8 mouse cellular contexts compared by ENCODE assay signal in genomic region chr19:29470652-29471051, GRCm38 (mm10). TPM values are rescaled to one million over a fixed set of nuclear protein-coding genes. Genes with fewer than 3 reads are reported as not detected.
DNase-seq lines count a peak whose midpoint lies in the region; ATAC-seq and TF ChIP-seq lines count a peak whose summit lies in the region.
"Had no signal": no experiment of that assay in that cellular context is flagged by ENCODE, and none has a peak within 500 bp of the region (broad histone marks: within the 10 kb centered on the region; RNA-seq: fewer than 3 reads in every experiment).

No protein-coding gene starts in this region.

- ATAC-seq in heart, embryonic 12.5 days (ENCODE audit: insufficient number of reproducible peaks, low FRiP score): no peak
- no peak for ATAC-seq in cerebellum, adult (ENCODE audit: insufficient number of reproducible peaks, low FRiP score, low TSS enrichment)

- no peak for TF ChIP-seq CTCF in bone marrow macrophage, adult 2 months (IDR thresholded peaks at IDR 0.05; ENCODE audit: low read depth, low read length)

- no peaks in the 10 kb centered on the region for H3K9me3 ChIP-seq in heart, embryonic 12.5 days (replicated peaks)

- no peak for TF ChIP-seq POLR2A in bone marrow macrophage, adult 2 months (IDR thresholded peaks at IDR 0.05; ENCODE audit: borderline replicate concordance, low read depth, low read length)

- H3K9ac ChIP-seq in heart, embryonic 12.5 days: no peak overlapping the region

- 18% methylated on average over 4 of the region's 4 CpGs for WGBS in heart, embryonic 12.5 days

- H3K4me3 ChIP-seq in bone marrow macrophage, adult 2 months (ENCODE audit: insufficient read depth, low read length): no peak overlapping the region
- H3K4me3 ChIP-seq in heart, embryonic 12.5 days: no peak overlapping the region

- peak overlapping the region; percentile 94 for H3K27ac ChIP-seq in bone marrow macrophage, adult 2 months (ENCODE audit: insufficient read depth, low read depth, low read length)
- H3K27ac ChIP-seq in heart, embryonic 12.5 days (ENCODE audit: poor library complexity, severe bottlenecking): peak overlapping the region; percentile 91
- H3K27ac ChIP-seq: macrophage had no signal

- H3K36me3 ChIP-seq in heart, embryonic 12.5 days: no peaks in the 10 kb centered on the region

- no peaks in the 10 kb centered on the region for H3K27me3 ChIP-seq in heart, embryonic 12.5 days (replicated peaks)

- peak; percentile 54 for DNase-seq in adipocyte (ENCODE audit: low spot score)
- DNase-seq in kidney, postnatal 36 days: peak; percentile 69 to 83
- DNase-seq in yolk sac, embryonic 10.5 days (ENCODE audit: low spot score): peak; percentile 37
- DNase-seq in layer of hippocampus, postnatal 14 days (ENCODE audit: low spot score in 2 of 2): no peak

- peaks cover 53% of the 10 kb centered on the region for H3K4me1 ChIP-seq in bone marrow macrophage, adult 2 months (ENCODE audit: control insufficient read depth, insufficient read depth, low read length)
- H3K4me1 ChIP-seq in heart, embryonic 12.5 days (replicated peaks): peaks cover 48% of the 10 kb centered on the region

- peak overlapping the region; percentile 50 for H3K4me2 ChIP-seq in heart, embryonic 12.5 days

RNA-seq across cellular contexts. Expression of gene Ric1, which starts 51.4 kb away (rescaled TPM):
- polyA plus RNA-seq in bone marrow macrophage, adult 2 months (2012; ENCODE audit: insufficient read depth, insufficient read length, missing spikeins): 22.5 and 23.1 TPM in 2 replicates
- 7.5 and 8.4 TPM in 2 replicates for polyA plus RNA-seq in heart, embryonic 12.5 days (2016; fragmentation: Nextera tagmentation; extraction: Ambion mirVana)
- total RNA-seq in layer of hippocampus, postnatal 14 days (2021): 10 to 100 TPM; 45.4 to 46.1 TPM

RNA-seq across cellular contexts. Expression of gene Pdcd1lg2, which starts 59.9 kb away (rescaled TPM):
- polyA plus RNA-seq in bone marrow macrophage, adult 2 months (2012; ENCODE audit: insufficient read depth, insufficient read length, missing spikeins): 1.6 and 1.8 TPM in 2 replicates
- polyA plus RNA-seq in heart, embryonic 12.5 days (2016; fragmentation: Nextera tagmentation; extraction: Ambion mirVana): not detected in 2 replicates
- not detected for total RNA-seq in layer of hippocampus, postnatal 14 days (2021)

Comparison
In these comparisons a context has a peak if more than half of its experiments do, and no peak if none do; other contexts are left out.
1. DNase-seq: peak in adipocyte (single experiment), kidney, postnatal 36 days (2 of 2) and yolk sac, embryonic 10.5 days (single experiment); none in layer of hippocampus, postnatal 14 days (0 of 2).